In genomic region chr11:52043224-52043623, GRCm38 (mm10) we compare ENCODE assay signal across 14 mouse cellular contexts. TPM values are rescaled to one million over a fixed set of nuclear protein-coding genes. Genes with fewer than 3 reads are reported as not detected.
DNase-seq lines count a peak whose midpoint lies in the region; ATAC-seq and TF ChIP-seq lines count a peak whose summit lies in the region.
"Had no signal": no experiment of that assay in that cellular context is flagged by ENCODE, and none has a peak within 500 bp of the region (broad histone marks: within the 10 kb centered on the region; RNA-seq: fewer than 3 reads in every experiment).

No protein-coding gene starts in this region.

- 76% methylated on average over 3 of the region's 3 CpGs for WGBS in heart, postnatal 0 days
- 77% methylated on average over 3 of the region's 3 CpGs for WGBS in small intestine, adult 2 months

- H3K4me1 ChIP-seq in heart, postnatal 0 days (ENCODE audit: control insufficient read depth, insufficient read depth), result no peaks in the 10 kb centered on the region
- H3K4me1 ChIP-seq in bone marrow macrophage, adult 2 months (ENCODE audit: control insufficient read depth, insufficient read depth, low read length), result peaks cover 20% of the 10 kb centered on the region
- H3K4me1 ChIP-seq in small intestine, adult 2 months (ENCODE audit: control insufficient read depth, insufficient read depth, insufficient read length, low read length), result peaks cover 11% of the 10 kb centered on the region; the same call in 1 of the 2 replicates
- H3K4me1 ChIP-seq: heart, embryonic 12.5 days had no signal

- no peak overlapping the region for H3K4me2 ChIP-seq in heart, postnatal 0 days (ENCODE audit: low read depth, low read length)
- H3K4me2 ChIP-seq: heart, embryonic 12.5 days had no signal

- TF ChIP-seq CTCF in heart, postnatal 0 days (IDR thresholded peaks at IDR 0.05; ENCODE audit: low read depth), result peak; percentile 43
- 0 out of 2 replicates have a peak, but pooled peaks have one; percentile 22 for TF ChIP-seq CTCF in bone marrow macrophage, adult 2 months (IDR thresholded peaks at IDR 0.05; ENCODE audit: low read depth, low read length)
- peak; percentile 13; the same call in 1 of the 2 replicates for TF ChIP-seq CTCF in small intestine, adult 2 months (IDR thresholded peaks at IDR 0.05; ENCODE audit: extremely low read depth, insufficient read length, insufficient replicate concordance, low read depth, low read length)

- H3K9me3 ChIP-seq in heart, postnatal 0 days (replicated peaks; ENCODE audit: control insufficient read depth, low read length), result no peaks in the 10 kb centered on the region
- H3K9me3 ChIP-seq: forebrain, embryonic 10.5 days; heart, embryonic 12.5 days had no signal

- no peak; the same call in 1 of the 2 replicates for ATAC-seq in heart, postnatal 0 days (ENCODE audit: insufficient read depth, low read depth)
- ATAC-seq: activated CD4-positive, CD25-positive, alpha-beta regulatory T cell, adult 4 months; hindbrain, embryonic 16.5 days had no signal

- no peaks in the 10 kb centered on the region for H3K36me3 ChIP-seq in heart, postnatal 0 days (replicated peaks; ENCODE audit: control insufficient read depth, insufficient read depth, low read length)
- H3K36me3 ChIP-seq in small intestine, adult 2 months (ENCODE audit: control insufficient read depth, insufficient read depth, low read length), result no peaks in the 10 kb centered on the region
- H3K36me3 ChIP-seq: forebrain, embryonic 10.5 days; heart, embryonic 12.5 days had no signal

- H3K27me3 ChIP-seq in heart, postnatal 0 days (ENCODE audit: control insufficient read depth, insufficient read depth, low read length), result no peaks in the 10 kb centered on the region
- no peaks in the 10 kb centered on the region for H3K27me3 ChIP-seq in small intestine, adult 2 months (ENCODE audit: control insufficient read depth, insufficient read depth, low read length)
- H3K27me3 ChIP-seq: heart, embryonic 12.5 days had no signal

- H3K27ac ChIP-seq in heart, postnatal 0 days (ENCODE audit: low read depth), result no peak overlapping the region
- no peak overlapping the region for H3K27ac ChIP-seq in bone marrow macrophage, adult 2 months (ENCODE audit: insufficient read depth, low read depth, low read length)
- H3K27ac ChIP-seq in small intestine, adult 2 months (ENCODE audit: insufficient read depth, low read depth, low read length), result no peak overlapping the region
- H3K27ac ChIP-seq: forebrain, embryonic 10.5 days had no signal

- no peak overlapping the region for H3K9ac ChIP-seq in heart, postnatal 0 days (replicated peaks; ENCODE audit: low read depth, low read length)
- H3K9ac ChIP-seq: heart, embryonic 12.5 days had no signal

- intact Hi-C loops in heart, postnatal 10 days (cut with DNase I), result loop anchor here (1.0 kb wide), 1 partner anchor 177 kb away; no protein-coding TSS in a partner anchor

- no peak overlapping the region for H3K4me3 ChIP-seq in heart, postnatal 0 days (ENCODE audit: low read depth, low read length)
- no peak overlapping the region for H3K4me3 ChIP-seq in bone marrow macrophage, adult 2 months (ENCODE audit: insufficient read depth, low read length)
- no peak overlapping the region for H3K4me3 ChIP-seq in small intestine, adult 2 months (ENCODE audit: low read depth, low read length)
- H3K4me3 ChIP-seq: forebrain, embryonic 10.5 days; heart, embryonic 12.5 days had no signal

- no peak for TF ChIP-seq POLR2A in bone marrow macrophage, adult 2 months (IDR thresholded peaks at IDR 0.05; ENCODE audit: borderline replicate concordance, low read depth, low read length)
- no peak for TF ChIP-seq POLR2A in small intestine, adult 2 months (IDR thresholded peaks at IDR 0.05; ENCODE audit: low read depth, low read length)

- no peak for DNase-seq in heart, postnatal 0 days (ENCODE audit: low spot score)
- DNase-seq in heart, postnatal 10 days, result no peak
- peak; percentile 11 for DNase-seq in lung, postnatal 10 days
- DNase-seq in lung, adult 18-20 months, result no peak
- DNase-seq in retina, embryonic 14.5 days (ENCODE audit: low spot score), result no peak
- no peak for DNase-seq in gastrocnemius, adult 18-20 months (ENCODE audit: low spot score)
- DNase-seq: kidney, postnatal 4 days; right cerebral cortex, postnatal 4 days had no signal

- no peak for TF ChIP-seq EP300 in heart, postnatal 0 days (IDR thresholded peaks at IDR 0.05; ENCODE audit: low read depth)

RNA-seq across cellular contexts. Expression of gene Cdkl3, which starts 39.2 kb away (rescaled TPM):
- total RNA-seq in heart, postnatal 0 days (2014; rRNA removed; ENCODE audit: low replicate concordance), result 2.3 and 5.6 TPM in 2 replicates
- 13.1 and 16.3 TPM in 2 replicates for polyA plus RNA-seq in heart, postnatal 0 days (2015; fragmentation: Nextera tagmentation; extraction: Ambion mirVana)
- total RNA-seq in heart, postnatal 10 days (2021), result 10 to 100 TPM in 1 of 2 experiments, 1 to 10 TPM in 1; 7.9 to 10.2 TPM
- 0.86 and 1.7 TPM in 2 replicates for polyA plus RNA-seq in bone marrow macrophage, adult 2 months (2012; ENCODE audit: insufficient read depth, insufficient read length, missing spikeins)
- 0.09 and 0.24 TPM in 2 replicates for polyA plus RNA-seq in small intestine, adult 2 months (2012; rRNA removed)
- total RNA-seq in gastrocnemius, adult 18-20 months (2021), result 1 to 10 TPM; 3.0 to 4.6 TPM

RNA-seq across cellular contexts. Expression of gene Ube2b, which starts 42.7 kb away (rescaled TPM):
- total RNA-seq in heart, postnatal 0 days (2014; rRNA removed; ENCODE audit: low replicate concordance), result 169 and 261 TPM in 2 replicates
- polyA plus RNA-seq in heart, postnatal 0 days (2015; fragmentation: Nextera tagmentation; extraction: Ambion mirVana), result 404 and 412 TPM in 2 replicates
- total RNA-seq in heart, postnatal 10 days (2021), result 100 to 1,000 TPM; 188 to 192 TPM
- 150 and 184 TPM in 2 replicates for polyA plus RNA-seq in bone marrow macrophage, adult 2 months (2012; ENCODE audit: insufficient read depth, insufficient read length, missing spikeins)
- polyA plus RNA-seq in small intestine, adult 2 months (2012; rRNA removed), result 7.2 and 18.2 TPM in 2 replicates
- 100 to 1,000 TPM; 574 to 604 TPM for total RNA-seq in gastrocnemius, adult 18-20 months (2021)

RNA-seq across cellular contexts. Expression of gene Ppp2ca, which starts 55.3 kb away (rescaled TPM):
- 68.0 and 77.5 TPM in 2 replicates for total RNA-seq in heart, postnatal 0 days (2014; rRNA removed; ENCODE audit: low replicate concordance)
- polyA plus RNA-seq in heart, postnatal 0 days (2015; fragmentation: Nextera tagmentation; extraction: Ambion mirVana), result 48.8 and 53.3 TPM in 2 replicates
- total RNA-seq in heart, postnatal 10 days (2021), result 10 to 100 TPM; 74.3 to 75.9 TPM
- 47.8 and 49.2 TPM in 2 replicates for polyA plus RNA-seq in bone marrow macrophage, adult 2 months (2012; ENCODE audit: insufficient read depth, insufficient read length, missing spikeins)
- 11.9 and 27.0 TPM in 2 replicates for polyA plus RNA-seq in small intestine, adult 2 months (2012; rRNA removed)
- 10 to 100 TPM; 38.8 to 50.3 TPM for total RNA-seq in gastrocnemius, adult 18-20 months (2021)
